Mouse (Mus musculus) adrenal gland (tissue): ENCODE measurements around the gene Myt1l.

ENCODE experiments used
- intact Hi-C: fragments of 180-260 bp; cut with DNase I; formaldehyde crosslinking; loops from one replicate; pipeline ENCODE4 v1.15.1; 2025
- long read RNA-seq, 2 experiments: library from polyadenylated mRNA; unstranded; transcript quantifications; one replicate each; pipeline ENCODE4 v2.0.0; 2020; ENCODE audit warnings: borderline replicate concordance in 1 of 2; ENCODE audit not compliant: insufficient replicate concordance in 1 of 2

The Myt1l gene
- long read RNA-seq, experiment 1, partial matches to known transcripts: 1 of 1 reads
- long read RNA-seq, experiment 1, other reads (novel, unspliced or antisense): 0 of 1 reads
- long read RNA-seq, experiment 2, partial matches to known transcripts: 1 of 2 reads
- long read RNA-seq, experiment 2, other reads (novel, unspliced or antisense): 1 of 2 reads

GRCm38 (mm10) chr12:29528031-29528771 lies at the start of gene Myt1l:
Gene Myt1l (plus strand): TSS chr12:29528384.
- intact Hi-C loops: no loop called here

GRCm38 (mm10) chr12:29486424-29487035 lies 41.7 kb upstream of the Myt1l start:
- intact Hi-C loops: no loop called here

GRCm38 (mm10) chr12:29526236-29526644 lies 1.9 kb upstream of the Myt1l start:
- intact Hi-C loops: no loop called here

- intact Hi-C loops: no loop called here
Observed at GRCm38 (mm10) chr12:29527048-29527761, 979 bp upstream of the Myt1l start.

GRCm38 (mm10) chr12:29530241-29530725 lies 2.1 kb downstream of the Myt1l start:
- intact Hi-C loops: no loop called here

- intact Hi-C loops: no loop called here
Observed at GRCm38 (mm10) chr12:29530823-29531222, 2.6 kb downstream of the Myt1l start.

GRCm38 (mm10) chr12:29533071-29533876 lies 5.1 kb downstream of the Myt1l start:
- intact Hi-C loops: no loop called here

- intact Hi-C loops: no loop called here
Observed at GRCm38 (mm10) chr12:29534326-29534725, 6.1 kb downstream of the Myt1l start.

DNA sequence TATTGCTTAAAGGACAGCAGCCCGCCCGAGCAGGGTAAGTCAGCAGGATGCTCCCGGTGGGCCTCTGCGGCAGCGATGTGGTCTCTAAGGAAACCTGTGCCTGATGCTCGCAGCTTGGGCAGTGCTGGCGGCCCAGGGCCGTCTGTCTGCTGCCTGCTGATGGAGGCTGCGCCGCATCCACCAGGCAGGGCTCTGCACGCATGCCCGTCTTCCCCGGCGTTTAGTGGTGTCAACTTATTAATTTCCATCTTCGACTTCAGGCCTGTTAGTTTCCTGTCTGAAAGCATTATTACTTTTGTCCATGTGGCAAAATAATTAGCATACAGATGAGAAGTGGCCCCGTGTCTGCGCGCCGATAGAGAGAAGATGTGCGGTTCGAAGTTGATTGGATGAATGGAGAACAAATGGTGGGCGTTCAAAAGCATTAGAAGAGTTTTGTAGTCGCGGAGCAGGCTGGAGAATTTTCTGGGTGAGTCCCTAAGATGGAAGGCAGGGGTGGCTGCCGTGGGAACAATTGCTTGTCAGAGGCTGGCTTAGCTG lies 6.6 kb downstream of the Myt1l start:
- intact Hi-C loops: no loop called here

DNA sequence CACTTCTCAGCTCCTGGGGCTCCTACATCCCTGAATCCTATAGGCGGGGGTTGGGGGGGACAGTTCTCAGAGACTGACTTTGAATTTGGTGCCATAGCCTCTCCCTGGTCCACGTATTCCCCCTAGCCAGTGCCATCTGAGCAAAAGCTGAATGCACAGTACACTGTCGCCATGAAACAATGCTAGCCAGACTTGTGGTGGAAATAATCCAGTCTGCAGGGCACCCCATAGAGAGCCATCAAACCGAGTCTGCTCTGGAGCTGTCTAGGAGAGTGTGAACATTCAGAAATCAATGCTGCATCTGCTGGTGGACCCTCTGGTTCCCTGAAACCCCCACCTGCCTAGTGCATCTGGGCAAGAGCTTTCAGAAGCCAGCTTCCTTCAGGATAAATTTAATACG lies 9.7 kb downstream of the Myt1l start:
- intact Hi-C loops: no loop called here

- intact Hi-C loops: no loop called here
Observed at GRCm38 (mm10) chr12:29538456-29538855, 10.3 kb downstream of the Myt1l start.

DNA sequence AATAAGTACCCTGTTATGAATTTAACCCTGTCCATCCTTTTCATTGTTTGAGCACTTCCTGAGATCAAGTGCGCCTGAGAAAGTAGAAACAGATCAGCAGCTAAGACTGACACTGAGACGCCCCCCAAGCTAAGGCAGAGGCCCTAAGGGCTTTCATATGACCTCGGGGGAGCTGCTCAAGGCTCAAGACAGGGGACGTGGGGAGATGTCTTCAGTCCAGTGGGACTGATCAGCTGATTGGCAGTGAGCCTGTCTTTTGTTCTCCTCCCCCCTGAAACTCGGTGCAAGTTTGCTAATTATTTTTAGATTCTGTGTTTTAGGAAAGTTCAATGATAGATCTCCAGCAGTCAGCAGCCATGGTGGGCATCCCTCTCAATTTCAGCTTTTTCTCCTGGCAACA lies 10.9 kb downstream of the Myt1l start:
- intact Hi-C loops: no loop called here

DNA sequence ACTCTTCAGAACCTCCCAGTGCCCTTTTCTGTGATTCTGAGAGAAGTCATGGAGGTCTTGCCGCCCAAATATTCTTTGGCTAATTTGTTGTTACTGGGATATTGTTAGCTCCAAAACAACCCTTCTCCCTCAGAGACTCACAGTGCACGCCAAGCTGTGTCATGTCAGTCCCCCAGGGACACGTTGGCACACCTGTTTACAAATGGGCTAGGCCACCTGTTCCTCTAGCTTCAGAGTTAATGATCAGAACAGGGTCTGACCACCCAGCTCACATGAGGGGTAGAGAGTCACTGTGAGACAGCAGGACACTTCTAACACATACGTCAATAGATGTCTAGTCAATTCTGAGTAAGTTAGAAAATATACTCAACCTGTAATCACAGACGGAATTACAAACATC lies 12.6 kb downstream of the Myt1l start:
- intact Hi-C loops: no loop called here

GRCm38 (mm10) chr12:29546073-29546472 lies 17.9 kb downstream of the Myt1l start:
- intact Hi-C loops: no loop called here

GRCm38 (mm10) chr12:29547112-29547511 lies 18.9 kb downstream of the Myt1l start:
- intact Hi-C loops: no loop called here

- intact Hi-C loops: no loop called here
Observed at GRCm38 (mm10) chr12:29547755-29548154, 19.6 kb downstream of the Myt1l start.

GRCm38 (mm10) chr12:29553138-29553537 lies 25.0 kb downstream of the Myt1l start:
- intact Hi-C loops: no loop called here

DNA sequence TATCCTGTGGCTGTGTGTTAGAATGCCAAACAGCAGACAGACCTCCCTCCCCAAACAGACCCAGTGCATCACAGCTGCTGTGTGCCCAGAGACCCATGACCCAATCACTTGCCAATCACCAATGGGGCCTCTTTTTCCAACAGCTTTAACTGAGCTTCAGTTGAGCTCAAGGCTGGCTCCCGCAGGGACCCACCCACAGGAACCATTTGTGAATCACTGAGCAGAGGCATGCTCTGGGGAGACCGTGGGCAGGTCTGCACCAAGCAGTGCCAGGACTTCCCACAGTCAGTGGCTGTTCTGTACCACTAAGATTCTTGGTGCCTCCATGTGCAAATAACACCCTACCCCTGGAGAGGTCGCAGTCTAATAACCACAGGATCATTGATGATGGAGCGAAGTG lies 27.5 kb downstream of the Myt1l start:
- intact Hi-C loops: no loop called here

GRCm38 (mm10) chr12:29556408-29556807 lies 28.2 kb downstream of the Myt1l start:
- intact Hi-C loops: no loop called here

DNA sequence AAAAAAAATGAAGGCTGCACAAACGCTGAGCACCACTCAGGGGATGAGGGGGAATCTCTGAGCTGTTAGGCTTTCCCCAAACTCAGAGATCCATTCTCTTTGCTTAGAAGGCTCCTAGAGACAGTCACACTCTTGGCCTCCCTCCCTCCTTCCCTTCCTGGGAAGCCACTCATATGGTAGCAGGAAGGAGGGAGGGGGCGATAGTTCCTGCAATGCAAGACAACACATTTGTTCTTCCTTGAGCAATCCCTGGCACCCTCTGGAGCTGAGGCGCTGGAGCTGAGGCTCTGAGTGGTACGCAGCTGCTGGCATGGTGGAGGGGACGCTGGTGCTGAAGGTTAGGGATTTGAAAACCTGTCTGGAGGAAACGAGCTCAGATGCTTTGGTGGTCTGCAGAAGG lies 28.7 kb downstream of the Myt1l start:
- intact Hi-C loops: no loop called here

DNA sequence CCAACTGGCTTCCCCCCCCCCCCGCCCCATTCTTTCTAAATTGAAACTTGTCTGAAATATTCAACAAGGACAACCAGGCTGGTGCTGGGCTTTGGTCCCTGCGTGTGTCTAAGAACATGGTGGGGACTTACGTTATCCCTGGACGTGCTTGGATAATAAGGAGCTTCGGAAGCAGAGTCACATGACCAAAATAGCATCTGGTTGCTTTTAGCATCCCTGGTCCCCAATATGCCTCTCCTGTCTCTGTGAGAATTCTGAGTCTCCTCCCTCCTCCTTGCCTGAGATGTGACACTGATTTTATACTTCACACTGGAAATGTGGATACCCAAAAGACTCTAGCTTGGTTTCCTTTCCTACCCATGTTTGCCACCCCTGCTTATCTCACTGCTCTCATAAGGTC lies 31.6 kb downstream of the Myt1l start:
- intact Hi-C loops: no loop called here
